Mouse (Mus musculus) c-Kit-positive CD71-positive TER-119-positive erythroid progenitor cells, embryonic 14.5 days (primary cell): ENCODE measurements around the gene Gpn3.
A peak's percentile ranks its signal among the peaks of the same experiment; 100 is the strongest.

Experiments used
- DNase-seq: peaks from one replicate; pipeline ENCODE4 v3.0.0-alpha.2; 2013; ENCODE audit warnings: low spot score

The Gpn3 gene

GRCm38 (mm10) chr5:122371591-122372191, at the start of gene Gpn3:
Gene Gpn3, plus strand, starts transcription at chr5:122371876.
- peak; percentile 30 for DNase-seq

- DNase-seq = no peak
Measured at GRCm38 (mm10) chr5:122323523-122323922, 48.2 kb upstream of the Gpn3 start.

DNA sequence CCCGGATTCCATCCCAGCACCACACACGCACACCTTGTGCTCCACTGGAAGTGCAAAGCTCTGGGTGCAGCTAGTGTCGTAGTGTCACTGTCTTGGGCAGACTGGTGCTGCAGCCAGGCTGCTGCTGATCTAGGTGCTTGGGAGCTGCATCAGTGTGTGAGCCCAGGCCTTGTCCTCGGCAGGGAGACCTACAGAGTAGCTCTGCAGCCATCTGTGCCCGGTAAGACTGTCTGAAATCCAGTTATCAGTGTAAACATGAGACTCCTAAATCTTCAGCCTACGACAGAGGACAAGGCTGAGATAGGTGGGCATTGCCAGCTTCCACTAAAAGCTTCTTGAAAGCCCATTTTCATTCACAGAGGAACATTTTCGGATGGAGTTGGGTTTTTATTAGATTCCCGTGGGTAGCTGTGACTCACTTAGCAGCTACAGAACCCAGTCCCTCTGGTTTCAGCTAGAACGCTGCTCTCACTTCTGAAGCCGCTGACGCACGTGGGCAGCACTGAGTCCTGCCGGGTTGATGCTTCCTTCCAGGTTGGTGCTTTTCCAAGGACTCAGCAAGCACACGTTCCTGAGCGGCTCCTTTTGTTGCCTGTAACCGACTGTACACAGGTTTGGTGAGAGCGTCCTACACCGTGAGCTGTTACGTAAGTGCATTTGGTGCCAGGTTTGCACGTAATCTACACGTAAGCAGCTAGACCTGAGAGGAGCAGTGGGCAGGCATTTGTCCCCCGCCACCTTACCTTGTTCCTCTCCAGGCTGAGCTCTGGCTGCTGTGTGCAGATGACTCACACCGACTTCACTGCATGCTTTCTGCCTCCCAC, 46.9 kb upstream of the Gpn3 start:
- DNase-seq = no peak

- no peak for DNase-seq
Measured at GRCm38 (mm10) chr5:122325477-122325876, 46.2 kb upstream of the Gpn3 start.

DNA sequence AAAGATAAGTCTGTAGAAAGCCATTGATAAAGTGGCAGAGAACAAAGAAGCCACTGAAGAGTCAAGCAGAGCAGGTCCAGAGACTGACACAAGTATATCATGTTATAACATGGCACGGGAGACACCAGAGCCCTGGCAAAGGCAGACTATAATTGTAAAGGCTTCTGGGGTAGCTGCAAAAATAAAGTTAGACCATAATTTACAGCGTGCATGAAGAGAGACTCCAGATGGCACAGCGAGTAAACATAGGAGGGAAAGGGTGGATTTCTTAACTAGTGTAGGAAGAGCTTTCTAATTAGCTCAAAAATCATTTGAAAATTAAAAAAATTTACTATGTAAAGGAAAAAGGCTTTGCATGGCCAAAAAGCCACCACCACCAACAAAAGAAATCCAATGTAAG, 44.4 kb upstream of the Gpn3 start:
- no peak for DNase-seq

GRCm38 (mm10) chr5:122330269-122330668, 41.4 kb upstream of the Gpn3 start:
- no peak for DNase-seq

DNA sequence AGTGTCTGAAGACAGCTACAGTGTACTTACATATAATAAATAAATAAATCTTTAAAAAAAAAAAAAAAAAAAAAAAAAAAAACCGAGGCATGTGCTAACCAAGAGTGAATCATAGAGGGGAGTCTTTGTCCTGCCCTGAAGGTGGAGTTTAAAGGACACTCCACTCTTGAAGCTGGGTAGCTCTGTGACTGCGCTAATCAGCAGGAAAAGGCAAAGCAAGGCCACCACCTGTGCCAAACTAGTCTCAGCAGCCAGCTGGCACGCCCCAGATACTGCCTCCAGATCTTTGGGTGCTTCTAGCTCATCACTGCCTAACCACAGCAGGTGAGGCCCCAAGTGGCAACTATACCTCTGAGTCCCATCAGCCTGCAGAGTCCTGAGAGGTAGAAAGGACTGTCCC, 37.0 kb upstream of the Gpn3 start:
- DNase-seq = no peak

DNA sequence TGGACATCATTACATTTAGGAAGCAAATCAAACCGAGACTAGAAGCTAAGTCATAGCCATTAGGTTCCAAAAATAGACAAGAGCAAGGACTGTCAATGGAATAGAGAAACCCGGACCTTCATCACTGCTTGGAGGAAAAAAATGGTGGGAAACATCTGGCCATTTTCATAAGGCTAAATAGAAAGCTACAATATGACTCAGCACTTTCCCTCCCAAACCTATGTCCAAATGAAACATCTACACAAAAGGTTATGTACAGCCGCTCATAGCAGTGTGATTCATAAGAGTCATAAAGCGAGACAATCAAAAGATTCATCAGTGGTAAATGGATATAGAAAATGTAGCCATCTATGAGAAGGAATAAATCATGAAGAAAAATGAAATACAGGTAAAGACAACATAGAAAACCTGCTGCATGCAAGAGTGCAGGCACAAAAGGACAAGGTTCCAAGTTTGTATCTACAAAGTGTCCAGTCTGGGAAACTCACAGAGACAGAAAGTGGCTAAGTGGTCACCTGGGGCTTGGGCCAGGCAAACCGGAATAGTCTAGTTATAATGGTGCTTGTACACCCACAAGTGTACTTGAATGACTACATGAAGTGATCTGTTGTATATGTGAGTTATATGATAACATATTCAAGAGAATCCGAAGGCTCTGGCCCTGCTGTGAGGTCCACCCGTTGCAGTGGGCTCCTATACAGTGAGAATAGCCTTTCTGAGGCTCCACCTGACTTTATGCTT, 35.0 kb upstream of the Gpn3 start:
- no peak for DNase-seq

- no peak for DNase-seq
Measured at GRCm38 (mm10) chr5:122342874-122343273, 28.8 kb upstream of the Gpn3 start.

GRCm38 (mm10) chr5:122343768-122344167, 27.9 kb upstream of the Gpn3 start:
- no peak for DNase-seq

GRCm38 (mm10) chr5:122344260-122344659, 27.4 kb upstream of the Gpn3 start:
- DNase-seq = peak; percentile 74

DNA sequence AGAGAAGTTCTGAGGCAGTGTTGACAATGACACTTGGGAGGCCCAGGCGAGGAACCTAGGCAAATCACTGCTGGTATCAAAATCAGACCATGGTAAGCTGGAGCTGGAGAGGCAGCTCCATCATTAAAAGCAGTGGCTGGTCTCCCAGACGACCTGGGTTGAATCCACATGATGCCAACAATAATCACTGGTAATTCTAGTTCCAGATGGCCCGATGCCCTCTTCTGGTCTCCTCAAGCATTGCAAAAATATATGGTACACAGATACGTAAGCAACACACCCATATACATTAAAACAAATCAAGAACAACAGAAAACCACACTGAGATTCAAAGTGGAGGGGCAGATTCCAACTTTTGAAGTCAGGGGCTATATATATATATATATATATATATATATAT, 25.9 kb upstream of the Gpn3 start:
- DNase-seq = no peak

- peak; percentile 100 for DNase-seq
Measured at GRCm38 (mm10) chr5:122353807-122354491, 17.7 kb upstream of the Gpn3 start, which contains the start of the genes Rad9b and Vps29. Gene Rad9b, minus strand, starts transcription at chr5:122354233. Gene Vps29, plus strand, starts transcription at chr5:122354369.

- no peak for DNase-seq
Measured at GRCm38 (mm10) chr5:122354492-122355067, 17.1 kb upstream of the Gpn3 start.

GRCm38 (mm10) chr5:122372192-122372769, 605 bp downstream of the Gpn3 start, which contains the start of gene Fam216a:
Gene Fam216a, minus strand, starts transcription at chr5:122372364.
- DNase-seq = peak; percentile 100

DNA sequence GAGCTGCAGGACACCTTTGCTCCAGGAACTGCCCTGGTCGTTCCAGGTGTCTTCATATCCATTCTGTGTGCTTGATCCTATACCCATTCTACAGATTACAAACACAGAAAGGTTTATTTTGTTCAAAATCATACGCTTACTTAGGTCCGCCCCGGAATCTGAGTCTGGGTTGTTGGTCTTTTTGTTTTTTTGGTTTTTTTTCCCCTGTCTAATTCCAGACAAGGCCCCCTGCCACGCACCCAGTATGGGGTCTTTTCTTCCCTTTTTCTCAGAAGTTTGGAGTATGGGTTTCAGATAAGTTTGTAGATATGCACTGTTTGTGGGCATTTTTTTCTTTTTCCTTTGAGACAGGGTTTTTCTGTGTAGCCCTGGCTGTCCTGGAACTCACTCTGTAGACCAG, 1.2 kb downstream of the Gpn3 start:
- DNase-seq = no peak

DNA sequence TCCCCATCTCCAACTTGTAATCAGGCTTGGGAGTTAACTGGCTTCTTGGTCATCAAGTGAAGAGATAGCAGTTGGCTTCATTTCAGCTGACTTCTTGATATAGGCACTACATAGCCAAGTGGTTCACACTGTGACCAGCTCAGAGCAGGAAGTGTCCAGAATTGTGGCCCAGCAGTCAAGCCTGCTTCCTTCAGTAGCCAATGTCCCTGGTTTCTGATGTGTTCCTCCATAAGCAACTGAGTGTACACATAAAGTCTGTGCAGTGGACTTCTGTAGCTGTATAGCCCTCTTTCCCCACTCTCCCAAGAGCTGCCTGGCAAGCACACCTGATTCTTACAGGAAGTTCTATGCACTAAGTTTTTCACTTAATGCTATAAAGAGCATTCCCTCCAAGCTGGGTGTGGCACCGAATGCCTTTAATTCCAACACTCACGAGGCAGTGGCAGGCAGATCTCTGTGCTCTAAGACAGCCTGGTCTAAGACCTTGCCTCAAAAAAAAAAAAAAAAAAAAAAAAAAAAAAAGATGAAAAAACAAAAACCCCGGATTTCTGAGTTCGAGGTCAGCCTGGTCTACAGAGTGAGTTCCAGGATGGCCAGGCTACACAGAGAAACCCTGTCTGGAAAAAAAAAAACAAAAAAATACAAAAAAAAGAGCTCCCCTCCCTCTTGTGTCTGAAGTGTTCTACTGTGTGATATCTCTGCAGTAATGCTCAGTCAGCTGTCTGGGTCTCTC, 5.6 kb downstream of the Gpn3 start:
- DNase-seq = no peak

DNA sequence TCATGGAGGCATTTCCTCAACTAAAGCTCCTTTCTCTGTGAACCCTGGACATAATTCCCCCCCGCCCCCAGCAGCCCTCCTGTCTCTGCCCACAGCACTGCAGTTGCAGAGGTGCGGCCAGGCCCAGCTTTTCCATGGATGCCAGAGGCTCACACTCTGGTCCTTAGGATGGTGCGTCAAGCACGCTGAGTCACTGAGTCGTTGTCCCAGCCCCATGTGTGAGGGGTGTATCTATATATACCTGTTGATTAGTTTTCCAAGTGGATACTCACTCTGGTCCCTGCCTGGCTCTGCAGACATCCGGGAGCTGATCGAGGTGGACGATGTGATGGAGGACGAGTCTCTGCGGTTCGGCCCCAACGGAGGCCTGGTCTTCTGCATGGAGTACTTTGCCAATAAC, 6.5 kb downstream of the Gpn3 start:
- no peak for DNase-seq

- peak; percentile 73 for DNase-seq
Measured at GRCm38 (mm10) chr5:122379374-122380155, 7.9 kb downstream of the Gpn3 start.

DNA sequence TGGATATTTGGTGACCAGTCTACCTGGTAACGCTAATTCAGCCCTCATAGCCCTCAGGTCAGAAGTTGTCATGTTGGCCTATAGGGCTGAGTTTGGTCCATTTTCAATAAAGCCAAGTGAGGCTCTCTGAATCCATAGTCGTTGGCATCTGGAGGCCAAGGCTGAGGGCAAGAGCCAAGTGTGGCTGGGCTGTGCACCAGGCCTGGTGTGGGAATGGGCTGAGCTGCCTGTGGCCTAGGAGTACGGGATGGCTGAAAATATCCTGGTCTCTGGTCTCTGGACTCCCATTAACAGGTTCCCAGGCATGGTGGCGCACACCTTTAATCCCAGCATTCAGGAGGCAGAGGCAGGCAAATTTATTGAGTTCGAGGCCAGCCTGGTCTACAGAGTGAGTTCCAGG, 18.3 kb downstream of the Gpn3 start:
- DNase-seq = no peak
